Mouse (Mus musculus) left cerebral cortex, postnatal 4 days (tissue): ENCODE measurements around the gene Gm12169. TPM values are rescaled to one million over a fixed set of nuclear protein-coding genes. Genes with fewer than 3 reads are reported as not detected.
"Not testable (repeated sequence)": the region's sequence is repeated elsewhere in the genome, so short reads cannot be mapped to it uniquely, and the experiment has no call there.

ENCODE experiments used
- DNase-seq: peaks from one replicate; pipeline ENCODE4 v3.0.0-alpha.2; 2022
- intact Hi-C: fragments of 180-260 bp; cut with DNase I; formaldehyde crosslinking; loops from one replicate; pipeline ENCODE4 v1.15.1; 2025
- total RNA-seq, 2 experiments: library from RNA; stranded (reverse); gene quantifications; 2 replicates each; pipeline ENCODE4 v1.2.3; 2021

Gene Gm12169
- not detected for total RNA-seq

DNA sequence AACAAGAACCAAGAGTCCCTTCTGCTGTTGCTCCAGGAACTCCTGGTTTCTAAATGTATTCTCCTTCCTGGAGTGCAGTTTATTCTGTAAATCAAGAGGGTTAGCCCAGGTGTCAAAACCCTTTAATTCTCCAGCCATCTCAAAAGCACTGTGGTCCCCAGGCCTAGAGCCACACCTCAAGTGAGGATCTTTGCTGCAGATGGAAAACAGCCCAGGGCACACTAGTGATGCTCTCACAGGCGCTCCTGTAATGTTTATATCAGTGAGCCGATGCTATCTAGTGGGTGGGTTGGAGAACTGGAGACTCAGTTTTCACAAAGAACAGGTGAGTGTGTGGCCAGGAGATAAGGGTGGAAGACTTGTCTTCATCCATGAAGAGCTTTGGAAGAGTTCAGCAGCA, at the start of gene Gm12169:
TSS of gene Gm12169 (plus strand) at position 301 of the 400 bp plus-strand sequence.
- intact Hi-C loops, result no loop called here
- no peak for DNase-seq

DNA sequence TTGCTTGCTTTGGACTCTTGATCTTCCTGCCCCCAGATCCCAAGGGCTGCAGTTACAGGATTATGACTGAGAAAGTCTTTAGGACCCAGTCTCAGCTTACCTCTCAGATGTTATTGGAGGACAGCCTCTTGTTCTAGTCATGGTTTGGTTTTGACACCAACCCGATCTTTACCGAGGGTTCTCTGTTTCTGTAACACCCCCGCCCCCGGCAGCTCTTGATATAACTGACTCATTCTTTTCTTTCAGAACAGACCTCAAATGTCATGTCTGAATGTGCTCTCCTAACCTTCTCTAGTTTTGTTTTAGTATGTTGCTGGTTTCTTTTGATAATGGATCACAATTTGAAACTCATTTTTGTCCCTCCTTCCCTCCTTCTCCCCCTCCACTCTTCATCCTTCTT, 49.8 kb upstream of the Gm12169 start:
- intact Hi-C loops, result no loop called here
- no peak for DNase-seq

DNA sequence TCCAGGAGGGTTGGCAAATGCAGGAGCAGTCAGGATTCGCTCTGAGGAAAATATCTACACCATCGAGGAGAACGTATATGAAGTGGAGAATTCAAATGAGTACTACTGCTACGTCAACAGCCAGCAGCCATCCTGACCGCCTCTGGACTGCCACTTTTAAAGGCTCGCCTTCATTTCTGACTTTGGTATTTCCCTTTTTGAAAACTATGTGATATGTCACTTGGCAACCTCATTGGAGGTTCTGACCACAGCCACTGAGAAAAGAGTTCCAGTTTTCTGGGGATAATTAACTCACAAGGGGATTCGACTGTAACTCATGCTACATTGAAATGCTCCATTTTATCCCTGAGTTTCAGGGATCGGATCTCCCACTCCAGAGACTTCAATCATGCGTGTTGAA, 44.7 kb upstream of the Gm12169 start:
- intact Hi-C loops, result no loop called here

DNA sequence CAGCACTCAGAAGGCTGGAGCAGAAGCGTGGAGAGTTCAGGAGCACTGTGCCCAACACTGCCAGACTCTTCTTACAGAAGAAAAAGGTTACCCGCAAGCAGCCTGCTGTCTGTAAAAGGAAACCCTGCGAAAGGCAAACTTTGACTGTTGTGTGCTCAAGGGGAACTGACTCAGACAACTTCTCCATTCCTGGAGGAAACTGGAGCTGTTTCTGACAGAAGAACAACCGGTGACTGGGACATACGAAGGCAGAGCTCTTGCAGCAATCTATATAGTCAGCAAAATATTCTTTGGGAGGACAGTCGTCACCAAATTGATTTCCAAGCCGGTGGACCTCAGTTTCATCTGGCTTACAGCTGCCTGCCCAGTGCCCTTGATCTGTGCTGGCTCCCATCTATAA, 43.5 kb upstream of the Gm12169 start:
- DNase-seq, result no peak

More for the DNA sequence above, 44.7 kb upstream of the Gm12169 start:
- no peak for DNase-seq

DNA sequence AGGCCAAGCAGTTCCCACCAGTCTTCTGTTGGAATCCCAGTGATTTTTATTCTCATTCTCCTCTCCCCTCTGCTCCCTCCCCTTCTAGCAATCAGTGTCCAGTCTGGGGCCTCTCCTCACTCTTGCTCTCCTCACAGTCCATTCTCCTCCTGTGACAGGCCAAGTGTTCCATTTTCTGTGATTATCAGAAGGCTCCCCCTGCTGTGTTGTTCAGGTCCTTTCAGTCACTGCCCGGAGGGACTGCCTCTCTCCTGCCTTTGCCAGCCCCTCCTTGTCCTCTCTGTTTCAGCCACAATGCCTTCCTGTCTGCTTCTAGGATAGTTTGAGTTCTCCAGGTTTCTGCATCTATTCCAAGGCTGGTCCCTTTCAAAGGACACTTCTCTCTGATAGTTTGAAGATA, 35.8 kb upstream of the Gm12169 start:
- no peak for DNase-seq
- intact Hi-C loops, result no loop called here

More for the DNA sequence above, 43.5 kb upstream of the Gm12169 start:
- intact Hi-C loops, result no loop called here

DNA sequence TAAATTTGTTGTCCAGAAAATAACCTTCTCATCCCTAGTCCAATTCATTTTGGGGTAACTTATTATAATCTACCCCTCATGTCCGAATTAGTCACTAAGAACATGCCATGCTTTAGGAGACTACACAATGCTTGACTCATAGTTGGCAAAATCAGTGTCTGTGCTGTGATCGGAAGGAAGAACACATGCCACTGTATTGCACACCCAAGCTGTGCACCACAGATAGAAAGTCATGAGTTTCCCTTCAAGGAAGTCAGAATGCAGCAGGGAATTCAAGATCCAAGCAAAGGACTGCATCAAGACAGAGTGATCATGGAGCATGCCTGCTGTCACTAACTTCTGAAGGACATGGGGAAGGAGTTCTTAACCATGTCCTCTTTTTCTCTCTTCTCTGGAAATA, 35.4 kb upstream of the Gm12169 start:
- DNase-seq, result no peak
- intact Hi-C loops, result no loop called here

DNA sequence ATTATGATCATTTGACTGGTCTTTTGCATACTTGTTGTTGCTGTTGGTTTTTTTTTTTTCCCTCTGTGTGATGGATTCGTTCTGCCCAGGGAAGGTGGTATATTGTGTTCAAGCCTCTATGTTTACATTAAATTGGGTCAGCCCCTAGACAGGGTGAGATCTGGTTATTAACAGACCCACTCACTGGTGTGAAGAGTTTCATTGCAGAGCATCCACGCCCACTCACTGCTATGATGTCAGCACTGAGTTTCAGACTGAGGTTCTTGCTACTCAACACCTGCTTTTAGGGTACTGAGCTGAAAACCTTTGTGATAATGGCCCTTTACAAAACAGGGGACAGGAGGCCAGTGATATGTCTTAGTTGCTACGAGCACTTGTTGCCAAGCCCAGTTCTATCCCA, 16.9 kb upstream of the Gm12169 start:
- no peak for DNase-seq
- intact Hi-C loops, result no loop called here

DNA sequence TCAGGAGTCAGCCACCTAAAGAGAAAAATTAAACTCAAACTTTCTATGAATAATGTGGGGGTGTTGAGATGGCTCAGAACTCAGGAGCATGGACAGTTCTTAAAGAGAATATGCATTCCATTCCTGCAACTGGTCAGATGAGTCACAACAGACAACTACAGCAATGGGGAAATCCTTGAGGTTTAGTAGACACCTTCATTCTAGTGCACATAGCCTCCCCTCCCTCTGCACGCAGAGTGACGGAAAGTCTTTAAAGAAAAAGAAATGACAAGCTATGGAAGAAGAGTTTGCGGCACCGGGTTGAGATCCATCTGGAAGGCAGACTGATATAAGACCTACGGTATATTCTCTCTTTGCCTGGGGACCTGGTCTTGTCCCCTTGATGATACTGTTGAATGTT, 14.1 kb upstream of the Gm12169 start:
- DNase-seq, result no peak
- intact Hi-C loops, result no loop called here

DNA sequence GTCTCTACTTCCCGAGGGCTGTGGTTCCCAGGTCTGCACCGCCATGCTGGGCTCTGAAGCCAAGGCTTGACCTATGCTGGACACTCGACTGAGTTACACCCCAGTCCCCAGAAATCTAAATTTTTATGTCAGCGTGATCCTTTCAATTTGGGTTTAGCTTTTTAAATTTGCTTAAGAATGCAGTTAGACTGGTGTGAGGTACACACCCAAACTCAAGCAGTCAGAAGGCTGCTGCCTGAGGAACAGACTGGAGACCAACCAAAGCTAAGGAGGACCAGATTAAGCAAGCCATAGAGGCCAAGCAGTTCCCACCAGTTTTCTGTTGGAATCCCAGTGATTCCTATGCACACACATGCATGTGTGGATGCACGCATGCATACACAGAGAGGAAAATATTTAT, 2.7 kb upstream of the Gm12169 start:
- intact Hi-C loops, result not testable (repeated sequence)

DNA sequence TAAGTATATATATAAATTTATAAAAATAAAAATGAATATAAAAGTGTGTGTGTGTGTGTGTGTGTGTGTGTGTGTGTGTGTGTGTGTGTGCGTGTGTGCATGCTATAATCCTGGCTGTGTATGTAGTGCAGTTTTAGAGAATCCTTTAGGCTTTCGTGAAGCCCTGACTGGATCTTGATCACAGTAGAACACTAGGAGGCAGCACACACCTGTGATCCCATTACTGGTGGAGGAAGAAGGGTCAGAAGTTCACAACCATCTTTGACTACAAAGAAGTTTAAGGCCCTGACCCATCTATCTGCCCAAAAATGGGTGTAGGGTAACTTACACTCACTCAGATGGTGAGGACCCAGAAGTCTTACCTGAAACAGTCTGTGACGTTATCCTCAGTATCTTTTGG, 1.3 kb upstream of the Gm12169 start:
- DNase-seq, result no peak
- intact Hi-C loops, result no loop called here

More for the DNA sequence above, 2.7 kb upstream of the Gm12169 start:
- DNase-seq, result not testable (repeated sequence)

DNA sequence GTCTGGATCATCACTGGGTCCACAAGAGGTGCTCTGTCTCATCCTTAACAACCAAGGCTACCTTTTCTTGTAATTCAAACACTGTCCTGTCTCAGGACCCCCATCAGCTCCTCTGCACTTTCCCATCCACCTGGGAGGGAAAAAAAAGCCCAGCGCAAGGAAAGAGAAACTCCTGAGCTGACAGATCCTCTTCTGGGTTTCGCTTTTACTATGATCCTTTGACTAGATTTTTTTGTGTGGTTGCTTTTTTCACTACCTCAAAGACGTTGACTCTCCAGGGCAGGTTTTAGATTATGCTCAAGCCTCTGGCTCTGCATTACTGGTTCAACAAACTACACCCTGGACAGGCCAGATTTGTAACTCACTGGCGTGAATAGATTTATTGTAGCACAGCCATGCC, 6.1 kb downstream of the Gm12169 start:
- intact Hi-C loops, result no loop called here
- no peak for DNase-seq

DNA sequence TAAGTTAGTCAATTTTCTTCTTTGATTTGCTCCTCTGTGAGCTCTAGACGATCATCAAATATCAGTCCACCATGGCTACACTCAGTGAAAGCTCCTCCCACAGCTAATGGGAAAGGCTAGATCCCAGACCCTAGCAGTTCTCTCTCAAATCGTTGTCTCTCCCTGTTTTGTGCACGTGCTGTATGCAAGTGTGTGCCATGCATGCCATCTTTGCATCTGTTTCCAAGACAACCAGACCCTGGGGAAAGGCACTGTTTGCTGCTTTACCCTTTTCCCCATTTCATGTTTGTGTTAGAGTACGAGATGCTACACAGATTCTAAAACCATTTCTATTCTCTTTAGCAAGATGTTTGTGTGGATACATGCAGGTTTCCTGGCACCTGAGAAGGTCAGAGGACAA, 13.0 kb downstream of the Gm12169 start:
- intact Hi-C loops, result no loop called here
- no peak for DNase-seq

DNA sequence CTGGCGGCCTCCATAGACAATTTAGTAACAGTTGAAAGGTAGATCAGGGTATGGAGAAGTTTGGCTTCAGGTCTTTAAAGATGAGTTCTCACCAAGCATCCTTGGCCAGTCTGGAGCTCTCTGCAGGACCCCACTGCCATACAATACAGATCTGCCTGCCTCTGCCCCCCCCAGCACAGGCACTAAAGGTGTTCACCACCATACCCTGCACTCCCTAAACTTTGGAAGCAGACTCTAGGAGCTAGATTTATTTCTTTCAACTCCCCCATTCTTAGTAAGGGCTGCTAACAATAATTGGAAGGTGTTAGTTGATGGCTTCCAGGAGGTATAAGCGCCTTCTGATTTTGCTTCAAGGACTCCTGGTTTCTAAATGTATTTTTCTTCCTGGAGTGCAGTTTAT, 19.5 kb downstream of the Gm12169 start:
- intact Hi-C loops, result no loop called here
- DNase-seq, result no peak

DNA sequence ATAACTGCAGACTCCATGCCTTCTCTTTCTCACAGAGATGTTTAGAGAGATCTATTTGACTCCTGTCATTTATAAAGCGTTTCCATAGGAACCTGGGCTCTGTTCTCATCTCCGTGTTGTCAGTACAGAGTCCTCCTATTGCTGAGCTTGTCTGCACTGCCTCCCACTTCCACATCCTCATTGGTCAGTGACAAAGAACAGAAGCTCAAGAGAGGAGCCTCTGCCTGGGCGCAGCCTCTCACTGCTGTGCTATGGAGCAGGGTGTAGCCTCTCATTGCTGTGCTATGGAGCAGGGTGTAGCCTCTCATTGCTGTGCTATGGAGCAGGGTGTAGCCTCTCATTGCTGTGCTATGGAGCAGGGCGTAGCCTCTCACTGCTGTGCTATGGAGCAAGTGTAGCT, 25.7 kb downstream of the Gm12169 start:
- intact Hi-C loops, result no loop called here

DNA sequence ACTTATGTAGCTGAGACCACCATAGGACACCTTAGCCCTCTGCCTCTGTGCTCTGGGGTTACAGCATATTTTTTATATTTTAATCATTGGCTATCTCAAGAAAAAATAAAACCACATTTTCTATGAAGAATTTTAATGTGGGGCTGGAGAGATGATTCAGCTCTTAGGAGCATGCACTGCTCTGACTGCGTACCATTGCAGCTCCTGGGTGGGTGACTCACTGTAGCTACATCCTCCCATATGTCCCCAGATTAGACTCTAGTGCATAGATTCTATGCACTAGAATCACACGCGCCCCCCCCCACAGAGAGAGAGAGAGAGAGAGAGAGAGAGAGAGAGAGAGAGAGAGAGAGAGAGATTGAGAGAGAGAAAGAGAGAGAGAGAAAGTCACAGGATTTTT, 28.7 kb downstream of the Gm12169 start:
- intact Hi-C loops, result no loop called here
- DNase-seq, result no peak

More for the DNA sequence above, 25.7 kb downstream of the Gm12169 start:
- DNase-seq, result no peak

DNA sequence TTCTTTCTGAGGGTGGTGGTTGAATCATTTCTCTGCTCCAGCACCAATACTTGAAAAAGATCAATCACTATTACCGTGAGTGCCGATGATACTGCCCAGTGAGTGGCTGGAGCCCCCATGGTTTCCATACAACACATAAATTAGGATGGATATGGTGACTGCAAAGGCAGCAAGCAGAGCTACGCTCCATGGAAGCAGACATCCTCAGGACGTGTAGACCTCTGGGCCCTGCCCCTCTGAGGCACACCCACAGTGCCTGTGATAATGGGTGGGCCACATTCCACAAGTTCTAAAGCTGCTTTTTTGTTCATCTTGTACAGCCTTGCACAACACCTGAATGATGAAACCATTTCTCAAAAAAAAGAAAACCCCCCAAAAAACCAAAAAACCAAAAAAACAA, 37.1 kb downstream of the Gm12169 start:
- intact Hi-C loops, result no loop called here
- no peak for DNase-seq

DNA sequence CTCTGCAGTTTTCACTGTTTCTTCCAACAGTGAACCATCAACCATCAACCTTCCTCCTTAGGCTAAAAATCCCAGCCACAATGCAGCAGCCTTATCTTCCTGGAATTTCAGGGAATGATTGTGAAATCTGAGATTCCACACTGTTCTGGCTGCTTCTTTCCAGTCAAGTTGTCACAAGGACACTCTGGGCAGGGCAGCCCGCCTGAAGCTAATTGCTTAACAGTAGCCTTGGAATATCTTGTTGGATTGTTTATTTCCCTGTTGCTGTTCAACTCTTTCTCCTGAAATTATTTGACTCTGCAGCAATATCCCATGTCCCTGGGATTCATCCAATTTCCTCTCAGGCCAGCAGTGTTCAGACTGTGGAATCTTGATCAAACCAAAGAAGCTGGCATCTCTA, 40.7 kb downstream of the Gm12169 start:
- no peak for DNase-seq
- intact Hi-C loops, result no loop called here

DNA sequence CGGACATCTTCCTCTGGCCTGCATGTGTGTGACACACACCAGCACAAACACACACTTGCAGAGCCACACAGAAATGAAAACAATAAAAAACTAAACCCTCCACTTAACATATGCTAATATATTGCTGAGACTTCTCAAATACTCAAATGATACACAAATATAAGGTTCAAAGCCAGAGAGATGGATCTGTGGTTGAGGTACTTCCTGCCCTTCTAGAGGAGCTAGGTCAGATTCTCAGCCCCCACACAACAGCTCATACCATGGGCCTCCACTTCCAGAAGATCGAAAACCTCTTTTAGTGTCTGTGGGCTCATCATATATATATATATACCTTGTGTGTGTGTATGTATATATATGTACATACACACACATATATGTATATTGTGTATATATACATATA, 42.0 kb downstream of the Gm12169 start:
- intact Hi-C loops, result no loop called here

DNA sequence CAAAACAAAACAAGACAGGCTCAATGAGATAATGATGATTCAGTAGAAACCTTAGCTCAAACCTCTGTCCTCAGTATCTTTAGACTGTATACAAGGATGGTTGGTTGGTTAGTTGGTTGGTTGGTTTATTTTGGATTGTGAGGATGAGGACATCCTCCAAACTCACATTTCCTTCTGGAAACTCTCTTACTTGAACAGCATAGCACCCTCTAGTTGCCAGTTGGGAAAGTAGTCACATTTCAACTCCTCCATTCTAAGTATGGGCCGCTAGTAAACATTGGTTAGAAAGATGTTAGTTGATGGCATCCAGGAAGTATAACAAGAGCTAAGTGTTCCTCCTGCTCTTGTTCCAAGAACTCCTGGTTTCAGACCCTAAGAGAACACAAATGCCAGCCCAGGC, 45.1 kb downstream of the Gm12169 start:
- no peak for DNase-seq
- intact Hi-C loops, result no loop called here

More for the DNA sequence above, 42.0 kb downstream of the Gm12169 start:
- DNase-seq, result no peak

DNA sequence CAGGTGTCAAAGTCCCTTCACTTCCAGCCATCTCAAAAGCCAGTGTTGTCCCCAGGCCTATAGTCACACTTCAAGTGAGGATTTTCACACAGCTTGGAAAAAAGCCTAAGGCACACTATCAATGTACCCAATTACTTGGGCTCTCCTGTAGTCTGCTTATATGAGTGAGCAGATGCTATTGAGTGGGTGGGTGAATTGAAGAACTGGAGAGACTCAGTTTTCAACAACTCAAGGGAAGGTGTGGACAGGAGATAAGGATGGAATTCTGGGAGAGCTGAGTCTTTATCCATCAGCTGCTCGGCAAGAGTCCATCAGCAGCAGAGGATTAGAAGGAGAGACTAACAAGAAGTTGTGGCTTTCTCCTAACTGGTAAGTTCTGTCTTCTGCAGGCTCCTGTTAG, 47.3 kb downstream of the Gm12169 start, which contains the start of gene BC053393:
TSS of gene BC053393 (plus strand) at position 210 of the 400 bp plus-strand sequence.
- DNase-seq, result no peak
- intact Hi-C loops, result no loop called here

DNA sequence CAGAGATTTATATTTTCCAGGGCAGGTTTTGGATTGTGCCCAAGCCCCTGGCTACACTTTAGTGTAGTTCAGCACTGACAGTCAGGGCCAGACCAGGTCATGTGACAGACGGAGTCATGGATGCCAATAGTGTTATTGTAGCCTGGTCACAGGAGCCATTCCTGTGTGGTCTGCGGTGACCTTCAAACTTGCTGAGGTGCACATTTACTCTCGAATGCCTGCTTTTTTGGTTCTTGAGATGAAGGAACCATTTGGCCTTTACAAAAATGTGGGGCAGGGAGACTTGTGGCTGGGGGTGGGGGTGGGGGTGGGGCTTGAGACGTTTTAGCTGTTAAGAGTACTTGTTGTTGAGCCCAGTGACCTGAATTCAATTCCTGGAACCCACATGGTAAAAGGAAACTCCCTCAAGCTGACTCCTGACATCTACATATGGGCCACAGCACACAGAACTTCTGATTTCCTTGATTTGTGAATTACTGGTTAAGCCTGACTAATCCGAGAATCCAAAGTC, 54.8 kb downstream of the Gm12169 start:
- intact Hi-C loops, result no loop called here

DNA sequence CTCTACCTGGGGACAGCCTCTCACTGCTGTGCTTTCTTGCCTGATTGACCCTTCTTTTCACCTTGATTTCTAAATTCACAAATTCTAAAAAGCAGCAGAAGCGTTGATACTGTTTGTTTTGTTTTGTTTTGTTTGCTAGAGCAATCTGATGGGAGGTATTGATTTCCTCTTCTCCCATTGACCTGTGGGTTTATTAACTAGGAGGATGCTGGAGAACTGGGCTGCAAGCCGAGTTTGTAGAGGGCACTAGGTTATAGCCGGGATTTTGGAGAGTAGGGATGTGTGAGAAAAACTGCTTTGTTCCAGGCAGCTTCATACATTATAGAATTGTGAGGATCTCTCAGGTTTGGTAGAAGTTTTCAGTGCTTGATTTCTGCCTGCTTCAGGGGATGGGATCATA, 56.4 kb downstream of the Gm12169 start:
- no peak for DNase-seq
- intact Hi-C loops, result no loop called here

More for the DNA sequence above, 54.8 kb downstream of the Gm12169 start:
- DNase-seq, result no peak

DNA sequence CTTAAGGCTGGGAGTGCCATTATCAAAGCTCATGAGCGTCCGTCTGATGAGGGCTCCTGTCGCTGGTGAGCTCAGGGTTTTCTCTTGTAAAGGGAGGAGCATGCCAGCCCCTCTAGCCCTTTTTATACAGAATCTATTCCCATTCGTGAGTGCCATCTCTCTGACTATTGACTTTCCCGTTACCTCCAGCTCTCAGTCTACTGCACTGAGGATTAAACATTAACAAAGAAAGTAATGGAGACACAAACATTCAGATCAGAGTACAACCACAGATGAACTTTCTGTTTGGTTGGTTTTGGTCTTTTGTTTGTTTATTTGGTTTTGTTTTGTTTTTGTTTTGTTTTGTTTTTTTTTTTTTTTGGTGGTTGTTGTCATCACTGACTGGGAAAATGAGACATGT, 58.7 kb downstream of the Gm12169 start:
- no peak for DNase-seq

More for the DNA sequence above, 58.7 kb downstream of the Gm12169 start:
- intact Hi-C loops, result no loop called here
